Mouse (Mus musculus) limb, embryonic 14.5 days (tissue): ENCODE data around the gene Slc24a1. TPM values are rescaled to one million over a fixed set of nuclear protein-coding genes. Genes with fewer than 3 reads are reported as not detected.
A peak's percentile ranks its signal among the peaks of the same experiment; 100 is the strongest.

Source experiments
- ATAC-seq: fragments of 200-750 bp; cut with Nextera tagmentation; 2 replicates; pipeline ENCODE4 v1.8.0; 2017; ENCODE audit warnings: low read depth, moderate number of reproducible peaks, moderate TSS enrichment; ENCODE audit not compliant: low FRiP score
- DNase-seq: peaks from one replicate; pipeline ENCODE4 v3.0.0-alpha.2; 2015; ENCODE audit warnings: low spot score
- H3K27ac ChIP-seq: fragments of 300-500 bp; sonication (generic); replicated peaks from 2 replicates; pipeline ENCODE4 v1.5.1; 2014; ENCODE audit warnings: low read depth, mild to moderate bottlenecking, low read length, moderate library complexity, mixed read lengths
- H3K27me3 ChIP-seq: fragments of 300-500 bp; sonication (generic); 2 replicates; pipeline ENCODE4 v1.6.1; 2014; ENCODE audit warnings: low read length, mixed read lengths; ENCODE audit not compliant: control insufficient read depth, insufficient read depth
- H3K36me3 ChIP-seq: fragments of 300-500 bp; sonication (generic); 2 replicates; pipeline ENCODE4 v1.6.1; 2014; ENCODE audit warnings: mild to moderate bottlenecking, low read length, moderate library complexity, mixed read lengths; ENCODE audit not compliant: control insufficient read depth, insufficient read depth
- H3K4me1 ChIP-seq: fragments of 300-500 bp; sonication (generic); 2 replicates; pipeline ENCODE4 v1.6.1; 2014; ENCODE audit warnings: antibody characterized with exemption, low read length, mixed read lengths; ENCODE audit not compliant: control insufficient read depth, insufficient read depth
- H3K4me2 ChIP-seq: fragments of 300-500 bp; sonication (generic); replicated peaks from 2 replicates; pipeline ENCODE4 v1.6.1; 2014; ENCODE audit warnings: low read depth, mild to moderate bottlenecking, low read length, moderate library complexity; ENCODE audit not compliant: severe bottlenecking
- H3K4me3 ChIP-seq: fragments of 300-500 bp; sonication (generic); replicated peaks from 2 replicates; pipeline ENCODE4 v1.5.1; 2014; ENCODE audit warnings: low read length
- H3K9ac ChIP-seq: fragments of 300-500 bp; sonication (generic); 2 replicates; pipeline ENCODE4 v1.6.1; 2014; ENCODE audit warnings: mild to moderate bottlenecking, low read depth, low read length, moderate library complexity; ENCODE audit not compliant: severe bottlenecking
- H3K9me3 ChIP-seq: fragments of 300-500 bp; sonication (generic); 2 replicates; pipeline ENCODE4 v1.6.1; 2016; ENCODE audit warnings: low read length; ENCODE audit not compliant: control insufficient read depth
- POLR2A ChIP-seq: fragments of 200-500 bp; IDR thresholded peaks from 2 replicates; pipeline ENCODE4 v1.8.0; 2012; ENCODE audit warnings: inconsistent platforms, mild to moderate bottlenecking, moderate library complexity, borderline replicate concordance; ENCODE audit not compliant: insufficient read depth, insufficient read length; ENCODE audit errors: extremely low read depth
- WGBS: fragments of 180-500 bp; shearing (Covaris S2); extraction: QIAGEN DNeasy Blood & Tissue Kit; methylation state at CpG from one replicate; pipeline ENCODE4 v1.1.7; 2014; 5-methylcytosine and 5-hydroxymethylcytosine counted together
- polyA plus RNA-seq, 2 experiments: library from polyadenylated mRNA; depleted of rRNA in 1 of 2; stranded (reverse) in 1 of 2; unstranded in 1 of 2; fragments of >200 nt; fragmentation: Nextera tagmentation in 1 of 2; extraction: Ambion mirVana in 1 of 2; gene quantifications; 2 replicates each; pipeline versions ENCODE4 v1.2.1 to v1.2.3; 2012 to 2014

Gene Slc24a1
- polyA plus RNA-seq, 2 experiments: 0.03 to 0.06 TPM

- H3K4me2 ChIP-seq: no peak overlapping the region
- no peak for DNase-seq
- 82% methylated on average over 8 of the region's 8 CpGs for WGBS
- no peaks in the 10 kb centered on the region for H3K4me1 ChIP-seq
- no peak overlapping the region for H3K9ac ChIP-seq
- H3K36me3 ChIP-seq: peaks cover 91% of the 10 kb centered on the region
- no peak overlapping the region for H3K4me3 ChIP-seq
- ATAC-seq: no peak
- H3K9me3 ChIP-seq: no peaks in the 10 kb centered on the region
- H3K27me3 ChIP-seq: no peaks in the 10 kb centered on the region
- TF ChIP-seq POLR2A: no peak
- no peak overlapping the region for H3K27ac ChIP-seq
Observed at GRCm38 (mm10) chr9:64985037-64985794, 33.8 kb upstream of the Slc24a1 start.

- Histone ChIP-seq H3K9me3 (no peaks in the 10 kb centered on the region), H3K4me1 (no peaks in the 10 kb centered on the region), H3K36me3 (peaks cover 93% of the 10 kb centered on the region), H3K4me3 (no peak overlapping the region), H3K4me2 (no peak overlapping the region), H3K9ac (no peak overlapping the region), H3K27me3 (no peaks in the 10 kb centered on the region), H3K27ac (no peak overlapping the region)
- DNase-seq: no peak
- no peak for TF ChIP-seq POLR2A
- no peak for ATAC-seq
- WGBS: 59% methylated on average over 1 of the region's 1 CpGs
Observed at GRCm38 (mm10) chr9:64981904-64982303, 30.5 kb upstream of the Slc24a1 start.

DNA sequence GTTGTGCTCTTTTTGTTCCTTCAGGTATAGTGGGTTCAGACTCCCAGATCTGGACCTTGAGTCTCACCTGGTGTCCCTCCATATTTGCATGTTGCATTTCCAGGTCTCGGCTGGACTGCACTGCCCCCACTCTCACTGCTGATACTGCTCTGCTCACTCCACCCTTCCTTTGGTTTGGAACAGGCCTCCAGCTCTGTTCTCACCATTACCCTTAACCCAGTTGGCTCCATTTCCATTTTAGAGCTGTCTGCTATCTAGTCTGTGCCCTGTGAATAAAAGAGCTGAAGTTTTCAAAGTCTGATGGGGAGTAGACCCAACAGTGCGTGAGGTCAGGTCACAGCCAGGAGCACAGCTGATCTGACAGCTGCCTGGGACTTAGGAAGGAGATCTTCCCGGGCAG lies 29.1 kb upstream of the Slc24a1 start:
- ATAC-seq: no peak
- no peak for DNase-seq
- no peak for TF ChIP-seq POLR2A
- no peak overlapping the region for H3K9ac ChIP-seq
- no peaks in the 10 kb centered on the region for H3K9me3 ChIP-seq
- no peak overlapping the region for H3K4me2 ChIP-seq
- H3K4me1 ChIP-seq: no peaks in the 10 kb centered on the region
- H3K27me3 ChIP-seq: no peaks in the 10 kb centered on the region
- no peak overlapping the region for H3K27ac ChIP-seq
- 82% methylated on average over 3 of the region's 3 CpGs for WGBS
- H3K36me3 ChIP-seq: peaks cover 94% of the 10 kb centered on the region
- H3K4me3 ChIP-seq: no peak overlapping the region

GRCm38 (mm10) chr9:64960978-64961320 lies 9.5 kb upstream of the Slc24a1 start:
- Histone ChIP-seq H3K9me3 (no peaks in the 10 kb centered on the region), H3K4me2 (peak overlapping the region; percentile 57), H3K4me1 (peaks cover 7% of the 10 kb centered on the region), H3K36me3 (peaks cover 32% of the 10 kb centered on the region), H3K27ac (peak overlapping the region; percentile 87), H3K27me3 (no peaks in the 10 kb centered on the region), H3K4me3 (peak overlapping the region; percentile 82), H3K9ac (peak overlapping the region; percentile 96)
- ATAC-seq (peak; percentile 76), DNase-seq (no peak)
- no peak for TF ChIP-seq POLR2A
- under 1% methylated on average over 14 of the region's 17 CpGs for WGBS

DNA sequence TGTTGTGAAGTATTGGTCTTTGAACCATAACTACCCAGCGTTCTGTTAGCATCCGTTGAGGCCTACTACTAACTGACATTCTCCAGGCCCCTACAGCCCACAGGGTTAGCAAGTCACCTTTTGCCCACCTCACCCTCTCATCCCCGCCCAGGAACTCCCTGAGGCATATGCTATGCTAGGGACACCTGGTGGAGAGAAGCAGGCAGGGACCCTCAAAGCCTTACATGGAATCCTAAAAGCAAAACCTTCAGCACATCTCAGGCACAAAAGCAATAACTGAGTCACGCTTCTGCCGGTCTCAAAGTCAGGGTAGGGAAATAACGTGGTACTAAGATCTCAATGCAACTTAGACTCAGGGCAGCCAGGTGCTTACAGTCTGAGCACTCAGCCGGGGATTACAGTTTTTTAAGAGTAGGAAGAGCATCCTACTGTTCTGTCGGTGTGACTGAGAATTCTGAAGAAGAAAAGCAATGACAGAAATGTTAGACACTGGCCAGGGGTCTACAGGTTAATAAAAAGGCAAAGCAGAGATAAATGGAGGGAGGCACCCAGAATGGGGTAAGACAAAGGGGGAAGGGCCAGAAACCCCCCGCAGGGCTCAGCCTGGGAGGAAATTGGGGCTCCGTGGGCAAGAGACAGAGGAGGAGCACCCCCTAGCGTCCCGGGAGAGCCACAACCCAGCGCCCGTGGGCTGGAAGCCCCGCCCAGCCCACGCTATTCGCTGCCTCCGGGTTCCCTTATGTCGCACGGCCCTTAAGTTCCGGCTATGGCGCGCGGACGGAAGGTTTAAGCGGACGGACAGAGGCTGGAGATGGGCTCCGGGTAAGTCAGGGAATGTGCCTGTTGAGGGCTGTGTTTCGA lies 8.9 kb upstream of the Slc24a1 start, which contains the start of gene Ints14:
Ints14 (plus strand) TSS at position 789 of the 861 bp plus-strand sequence.
- Histone ChIP-seq H3K9me3 (no peaks in the 10 kb centered on the region), H3K36me3 (peaks cover 26% of the 10 kb centered on the region)

More for the DNA sequence above, 8.9 kb upstream of the Slc24a1 start, which contains the start of gene Ints14:
- peak; percentile 96 for DNase-seq
- H3K27me3 ChIP-seq: no peaks in the 10 kb centered on the region
- peak within 1 kb of the TSS; percentile 96 for H3K9ac ChIP-seq
- TF ChIP-seq POLR2A: peak; percentile 82; the same call in 1 of the 2 replicates
- peak within 1 kb of the TSS; percentile 57 for H3K4me2 ChIP-seq
- peak; percentile 95 for ATAC-seq
- H3K4me1 ChIP-seq: peaks cover 7% of the 10 kb centered on the region
- WGBS: 2% methylated on average over 27 of the region's 29 CpGs
- peak within 1 kb of the TSS; percentile 82 for H3K4me3 ChIP-seq
- peak within 1 kb of the TSS; percentile 87 for H3K27ac ChIP-seq
